Mouse (Mus musculus): ENCODE results near the gene Gm14288. TPM values are rescaled to one million over a fixed set of nuclear protein-coding genes. Genes with fewer than 3 reads are reported as not detected.
"Not testable (repeated sequence)": the region's sequence is repeated elsewhere in the genome, so short reads cannot be mapped to it uniquely, and the experiment has no call there.

Gm14288 gene
- 0.17 and 0.32 TPM in 2 replicates for polyA plus RNA-seq (2012; rRNA removed)

DNA sequence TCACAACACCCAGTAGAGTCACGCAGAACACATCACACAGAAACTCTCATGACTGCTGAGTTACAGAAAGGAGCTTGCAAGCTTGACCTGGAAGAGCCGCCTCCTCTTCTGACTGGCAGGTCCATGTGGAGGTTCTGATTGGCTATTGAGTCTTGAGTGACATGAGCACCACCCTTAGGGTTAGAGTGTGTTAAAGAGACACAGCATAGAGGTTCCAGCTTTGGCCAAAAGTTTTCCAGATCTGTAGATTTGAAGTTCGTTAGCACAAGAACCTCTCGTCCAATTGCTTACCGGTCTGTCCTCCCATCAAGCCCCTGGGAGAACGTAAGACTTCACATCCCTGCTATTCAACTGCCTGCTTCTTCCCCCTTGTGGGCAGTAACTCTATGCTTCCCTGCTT, at the start of gene Gm14288:
Gene Gm14288 (minus strand): TSS at position 101 of the 400 bp plus-strand sequence.
- not testable (repeated sequence) for H3K4me1 ChIP-seq (ENCODE audit: control insufficient read depth, insufficient read depth, low read length); H3K4me3 ChIP-seq (ENCODE audit: control insufficient read depth, low read depth, low read length); H3K36me3 ChIP-seq (ENCODE audit: control insufficient read depth, insufficient read depth, low read length); H3K27me3 ChIP-seq (ENCODE audit: control insufficient read depth, insufficient read depth, low read length); H3K27ac ChIP-seq (ENCODE audit: control insufficient read depth, insufficient read depth, low read depth, low read length)

DNA sequence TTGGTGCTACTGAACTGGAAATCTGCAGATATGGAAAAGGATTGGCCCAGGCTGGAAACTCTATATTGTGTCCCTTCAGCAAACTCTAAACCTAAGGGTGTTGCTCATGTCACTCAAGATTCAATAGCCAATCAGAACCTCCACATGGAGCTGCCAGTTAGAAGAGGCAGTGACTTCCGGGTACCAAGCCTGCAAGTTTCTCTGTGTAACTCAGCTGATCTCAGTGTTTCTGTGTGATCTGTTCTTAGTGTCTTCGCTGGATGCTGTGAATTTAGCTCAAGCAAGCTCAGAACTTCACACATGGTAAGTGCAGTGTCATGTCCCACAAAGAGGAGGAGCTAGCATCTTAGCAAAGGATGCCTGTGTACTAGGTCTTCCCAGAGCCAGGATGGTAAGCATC, 59.7 kb downstream of the Gm14288 start, which contains the start of gene Gm2007:
Gene Gm2007 (plus strand): TSS at position 301 of the 400 bp plus-strand sequence.
- not testable (repeated sequence) for H3K4me1 ChIP-seq (ENCODE audit: control insufficient read depth, insufficient read depth, low read length); H3K36me3 ChIP-seq (ENCODE audit: control insufficient read depth, insufficient read depth, low read length); H3K27ac ChIP-seq (ENCODE audit: control insufficient read depth, insufficient read depth, low read depth, low read length); H3K4me3 ChIP-seq (ENCODE audit: control insufficient read depth, low read depth, low read length); H3K27me3 ChIP-seq (ENCODE audit: control insufficient read depth, insufficient read depth, low read length)

Other genes starting within 250 kb of the Gm14288 start
- not detected in 2 replicates for gene Gm11007, start 157.1 kb downstream of the Gm14288 start, polyA plus RNA-seq (2012; rRNA removed)
- not detected in 2 replicates for gene Zfp969, start 97.4 kb downstream of the Gm14288 start, polyA plus RNA-seq (2012; rRNA removed)
- gene Gm2007, start 59.6 kb downstream of the Gm14288 start, polyA plus RNA-seq (2012; rRNA removed) = not detected in 2 replicates
- gene Gm6710, start 68.1 kb upstream of the Gm14288 start, polyA plus RNA-seq (2012; rRNA removed) = 0.21 and 0.77 TPM in 2 replicates
- gene Zfp966, start 130.0 kb upstream of the Gm14288 start, polyA plus RNA-seq (2012; rRNA removed) = 0.16 TPM in 2 replicates
- not detected in 2 replicates for gene Gm2026, start 164.2 kb upstream of the Gm14288 start, polyA plus RNA-seq (2012; rRNA removed)

All from testis, adult 2 months (tissue).